Mouse (Mus musculus) heart, embryonic 15.5 days (tissue): ENCODE results near the gene Plxna4. TPM values are rescaled to one million over a fixed set of nuclear protein-coding genes. Genes with fewer than 3 reads are reported as not detected.

Source experiments
- ATAC-seq: fragments of 200-750 bp; cut with Nextera tagmentation; replicated peaks from 2 replicates; pipeline ENCODE4 v1.8.0; 2017; ENCODE audit warnings: low read depth, moderate TSS enrichment; ENCODE audit not compliant: insufficient number of reproducible peaks, insufficient read depth, low FRiP score
- H3K27ac ChIP-seq: fragments of 300-500 bp; sonication (generic); 2 replicates; pipeline ENCODE4 v1.5.1; 2015; ENCODE audit warnings: mild to moderate bottlenecking, inconsistent platforms
- H3K27me3 ChIP-seq: fragments of 300-500 bp; sonication (generic); 2 replicates; pipeline ENCODE4 v1.6.1; 2015; ENCODE audit warnings: inconsistent platforms
- H3K36me3 ChIP-seq: fragments of 300-500 bp; sonication (generic); 2 replicates; pipeline ENCODE4 v1.6.1; 2015; ENCODE audit warnings: mild to moderate bottlenecking, inconsistent platforms
- H3K4me1 ChIP-seq: fragments of 300-500 bp; sonication (generic); replicated peaks from 2 replicates; pipeline ENCODE4 v1.6.1; 2015; ENCODE audit warnings: inconsistent platforms
- H3K4me2 ChIP-seq: fragments of 300-500 bp; sonication (generic); 2 replicates; pipeline ENCODE4 v1.6.1; 2015; ENCODE audit warnings: inconsistent platforms, mild to moderate bottlenecking, moderate library complexity
- H3K4me3 ChIP-seq: fragments of 300-500 bp; sonication (generic); 2 replicates; pipeline ENCODE4 v1.5.1; 2015; ENCODE audit warnings: mild to moderate bottlenecking, inconsistent platforms
- H3K9ac ChIP-seq: fragments of 300-500 bp; sonication (generic); 2 replicates; pipeline ENCODE4 v1.6.1; 2015; ENCODE audit warnings: mild to moderate bottlenecking, inconsistent platforms
- H3K9me3 ChIP-seq: fragments of 300-500 bp; sonication (generic); replicated peaks from 2 replicates; pipeline ENCODE4 v1.6.1; 2016; ENCODE audit warnings: inconsistent platforms
- WGBS: fragments of 180-500 bp; shearing (Covaris S2); methylation state at CpG from one replicate; pipeline ENCODE4 v1.1.7; 2015; ENCODE audit warnings: mixed read lengths; 5-methylcytosine and 5-hydroxymethylcytosine counted together
- polyA plus RNA-seq: library from polyadenylated mRNA; unstranded; fragments of >200 nt; fragmentation: Nextera tagmentation; extraction: Ambion mirVana; gene quantifications from 2 replicates; pipeline ENCODE4 v1.2.1, GENCODE M21; 2015

The Plxna4 gene
- polyA plus RNA-seq, 1 experiment from 2014 or later: 4.5 TPM

DNA sequence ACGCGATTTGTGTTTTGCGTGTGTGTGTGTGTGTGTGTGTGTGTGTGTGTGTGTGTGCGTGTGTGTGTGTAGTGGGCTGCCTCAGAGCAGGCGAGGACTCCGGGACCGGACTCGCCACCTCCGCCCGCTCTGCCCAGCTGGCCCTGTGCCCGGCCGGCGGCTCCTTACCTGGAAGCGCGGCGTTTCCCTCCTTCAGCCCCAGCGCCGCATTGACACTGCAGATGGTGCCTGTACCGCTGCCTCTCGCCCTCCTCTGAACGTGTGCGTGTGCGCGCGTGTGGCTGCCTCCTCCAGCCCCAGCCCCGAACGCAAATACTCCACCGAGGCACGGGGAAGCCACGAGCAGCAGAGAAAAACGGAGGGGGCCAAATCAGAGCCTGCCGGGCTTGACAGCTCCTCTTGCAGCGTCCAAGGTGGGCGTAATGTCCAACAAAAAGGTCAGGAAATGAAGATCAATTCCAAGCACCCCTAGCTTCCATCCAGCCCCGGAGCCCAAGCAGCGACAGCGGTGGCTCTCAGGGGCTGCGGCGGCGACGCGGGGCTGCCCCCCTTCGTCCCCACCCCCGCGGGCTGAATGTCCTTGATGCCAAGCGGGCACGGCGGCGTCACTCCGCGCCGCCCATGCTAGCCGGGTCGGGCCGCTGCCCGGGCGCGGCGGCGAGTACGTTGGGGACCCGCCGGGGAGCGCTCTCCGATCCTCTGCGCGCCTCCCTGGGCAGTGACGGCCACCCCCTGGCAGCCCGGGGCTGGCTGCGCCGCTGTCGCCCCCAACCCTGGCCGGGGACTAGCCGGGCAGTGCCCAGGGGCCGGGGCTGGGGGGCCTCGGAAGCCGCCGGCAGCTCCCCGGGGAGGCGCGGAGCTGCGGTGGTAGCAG, 619 bp downstream of the Plxna4 start:
- H3K4me3 ChIP-seq: peak overlapping the region; percentile 86
- peak; percentile 20 for ATAC-seq
- peak overlapping the region; percentile 98 for H3K4me2 ChIP-seq
- under 1% methylated on average over 81 of the region's 82 CpGs for WGBS
- H3K9me3 ChIP-seq: no peaks in the 10 kb centered on the region
- H3K27ac ChIP-seq: peak overlapping the region; percentile 92
- peaks cover 43% of the 10 kb centered on the region for H3K4me1 ChIP-seq
- peak overlapping the region; percentile 89 for H3K9ac ChIP-seq
- H3K27me3 ChIP-seq: peaks cover 26% of the 10 kb centered on the region
- H3K36me3 ChIP-seq: no peaks in the 10 kb centered on the region

DNA sequence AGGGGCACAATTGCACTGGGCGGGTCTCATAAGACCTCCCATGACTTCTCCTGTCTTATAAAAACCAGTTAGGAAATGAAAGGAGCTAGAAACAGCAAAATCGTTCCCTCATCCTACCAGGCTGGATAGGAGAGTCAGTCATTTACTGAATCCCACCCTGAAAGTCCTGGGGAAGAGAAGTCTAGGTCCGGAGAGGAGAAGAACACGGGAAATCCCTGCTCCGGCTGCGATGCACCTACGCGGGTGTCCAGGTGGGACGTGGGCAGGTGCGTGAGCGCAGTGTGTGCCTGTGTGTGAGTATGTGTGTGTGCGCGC, 1.2 kb downstream of the Plxna4 start:
- WGBS: 2% methylated on average over 13 of the region's 13 CpGs
- Histone ChIP-seq H3K4me2 (peak overlapping the region; percentile 98), H3K4me1 (peaks cover 43% of the 10 kb centered on the region), H3K4me3 (peak overlapping the region; percentile 86), H3K36me3 (no peaks in the 10 kb centered on the region), H3K9ac (peak overlapping the region; percentile 89), H3K27ac (no peak overlapping the region; the same call in 1 of the 2 replicates), H3K27me3 (peaks cover 25% of the 10 kb centered on the region), H3K9me3 (no peaks in the 10 kb centered on the region)
- ATAC-seq: no peak

DNA sequence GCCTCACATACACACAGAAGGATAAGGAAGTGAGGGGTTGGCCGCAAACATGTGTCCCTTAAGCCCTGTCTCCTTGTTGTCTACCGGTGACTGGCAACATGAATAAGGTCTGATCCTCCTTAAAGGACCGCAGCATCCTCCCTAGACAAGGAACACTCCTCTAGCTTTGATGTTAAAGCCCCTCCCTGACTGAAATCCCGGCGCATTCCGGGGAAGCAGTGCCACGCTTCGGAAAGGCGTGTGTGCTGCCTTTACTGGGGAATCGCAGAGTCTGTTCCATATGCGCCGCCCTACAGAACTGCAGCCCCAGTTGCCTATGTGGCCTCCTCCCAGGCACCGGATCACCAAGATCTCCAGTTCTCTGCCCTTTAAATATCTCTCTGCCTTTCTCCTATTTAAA, 1.6 kb downstream of the Plxna4 start:
- Histone ChIP-seq H3K9ac (peak overlapping the region; percentile 89), H3K9me3 (no peaks in the 10 kb centered on the region), H3K27me3 (peaks cover 25% of the 10 kb centered on the region), H3K27ac (no peak overlapping the region), H3K4me3 (peak overlapping the region; percentile 86), H3K4me1 (peaks cover 43% of the 10 kb centered on the region), H3K36me3 (no peaks in the 10 kb centered on the region), H3K4me2 (peak overlapping the region; percentile 98)
- 1% methylated on average over 13 of the region's 13 CpGs for WGBS
- no peak for ATAC-seq

DNA sequence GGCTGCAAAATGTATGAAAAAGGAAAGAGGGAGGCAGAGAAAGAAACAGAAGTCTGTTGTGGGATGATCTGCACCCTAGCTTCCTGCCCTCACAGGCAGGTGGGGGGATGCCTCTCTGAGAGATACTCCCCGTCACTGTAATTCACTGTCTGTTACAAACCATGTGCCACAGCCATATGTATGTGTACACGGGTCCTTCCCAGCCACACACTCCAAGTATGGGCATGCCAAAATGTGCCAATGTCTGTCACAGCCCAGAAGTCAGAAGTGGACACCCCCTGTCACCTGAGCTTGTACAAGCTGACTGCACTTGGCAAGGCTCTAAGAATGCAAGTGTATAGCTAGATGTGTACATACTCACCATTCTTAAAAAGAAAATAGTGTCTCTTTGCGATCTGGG, 2.8 kb downstream of the Plxna4 start:
- H3K4me2 ChIP-seq: peak overlapping the region; percentile 98
- H3K36me3 ChIP-seq: no peaks in the 10 kb centered on the region
- H3K9me3 ChIP-seq: no peaks in the 10 kb centered on the region
- H3K27me3 ChIP-seq: peaks cover 17% of the 10 kb centered on the region
- peaks cover 38% of the 10 kb centered on the region for H3K4me1 ChIP-seq
- H3K27ac ChIP-seq: no peak overlapping the region
- peak overlapping the region; percentile 7; the same call in 1 of the 2 replicates for H3K4me3 ChIP-seq
- WGBS: 43% methylated on average over 3 of the region's 3 CpGs
- no peak overlapping the region for H3K9ac ChIP-seq
- ATAC-seq: no peak

DNA sequence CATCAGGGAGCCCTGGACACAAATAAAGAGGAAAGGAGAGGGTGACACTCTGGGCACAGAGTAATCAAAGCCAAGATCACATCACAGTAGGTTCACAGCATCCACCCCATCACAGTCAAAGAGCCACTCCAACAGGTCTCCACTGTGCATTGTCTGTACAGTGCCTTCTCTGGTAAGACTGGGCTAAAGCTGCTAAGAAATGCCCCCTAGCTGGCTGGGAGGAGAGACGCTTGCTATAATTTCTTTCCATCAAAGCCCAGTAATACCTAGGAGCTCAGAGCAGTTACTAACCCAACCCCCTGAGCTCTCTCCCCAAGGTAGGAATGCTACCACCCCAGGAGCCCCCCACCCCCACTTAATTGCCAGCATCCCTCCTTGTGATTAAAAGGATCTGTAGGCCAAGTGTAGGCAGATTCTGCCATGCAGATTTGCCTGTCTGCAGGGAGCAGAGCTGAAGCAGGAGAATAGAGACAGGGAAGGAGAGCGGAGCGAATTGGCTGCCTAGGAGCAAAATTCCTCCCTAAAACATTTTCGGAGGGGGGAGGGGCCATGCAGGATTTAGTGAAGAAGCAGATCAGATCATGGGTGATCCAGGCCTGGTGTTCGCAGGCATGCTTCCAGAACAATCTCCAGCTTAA, 3.6 kb downstream of the Plxna4 start:
- H3K4me3 ChIP-seq: 0 out of 2 replicates have a peak overlapping the region, but pooled peaks have one; percentile 7
- no peak overlapping the region for H3K27ac ChIP-seq
- no peaks in the 10 kb centered on the region for H3K9me3 ChIP-seq
- peak overlapping the region; percentile 98; the same call in 1 of the 2 replicates for H3K4me2 ChIP-seq
- 51% methylated on average over 5 of the region's 5 CpGs for WGBS
- peaks cover 38% of the 10 kb centered on the region for H3K4me1 ChIP-seq
- H3K9ac ChIP-seq: no peak overlapping the region
- ATAC-seq: no peak
- no peaks in the 10 kb centered on the region for H3K36me3 ChIP-seq
- peaks cover 9% of the 10 kb centered on the region for H3K27me3 ChIP-seq

DNA sequence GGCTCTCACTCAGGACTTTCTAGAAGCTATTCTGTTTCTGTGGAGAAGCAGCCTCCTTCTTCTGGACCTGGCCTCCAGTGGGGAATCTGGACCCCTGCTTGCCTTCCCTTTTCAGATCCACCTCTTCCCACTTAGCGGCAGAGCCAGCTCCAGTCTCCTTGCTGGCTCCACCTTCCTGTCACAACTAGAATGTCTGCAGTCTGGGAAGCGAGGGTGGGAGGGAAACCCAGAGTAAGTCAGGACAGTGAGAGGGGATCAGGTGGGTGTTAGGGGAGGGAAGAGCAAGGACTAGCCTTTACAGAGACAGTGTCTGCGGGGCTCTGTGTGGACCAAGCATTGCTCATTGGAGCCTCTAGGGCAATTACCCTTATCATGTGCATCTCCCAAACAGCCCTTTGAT, 4.4 kb downstream of the Plxna4 start:
- Histone ChIP-seq H3K9ac (no peak overlapping the region), H3K36me3 (no peaks in the 10 kb centered on the region), H3K4me1 (peaks cover 36% of the 10 kb centered on the region), H3K9me3 (no peaks in the 10 kb centered on the region), H3K4me2 (no peak overlapping the region), H3K4me3 (no peak overlapping the region), H3K27me3 (peaks cover under 1% of the 10 kb centered on the region), H3K27ac (no peak overlapping the region)
- WGBS: 30% methylated on average over 3 of the region's 3 CpGs
- no peak for ATAC-seq

DNA sequence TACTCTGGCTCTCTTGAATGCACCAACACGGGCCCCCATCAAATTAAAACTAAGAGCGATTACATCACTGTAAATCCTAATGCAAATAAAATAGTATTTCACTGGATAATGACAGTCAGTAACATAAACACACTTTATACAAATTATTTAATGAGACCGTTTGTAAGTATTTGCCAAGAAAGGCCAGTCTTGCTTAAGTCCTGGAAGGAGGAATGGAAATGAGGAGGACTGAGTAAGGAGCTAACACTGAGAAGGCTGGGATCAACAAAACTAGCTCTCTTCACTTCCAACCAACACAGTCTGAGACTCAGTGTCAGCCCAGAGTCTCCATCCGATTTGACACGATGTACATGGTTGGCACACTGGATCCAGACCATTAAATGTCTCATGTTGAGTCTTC, 16.5 kb downstream of the Plxna4 start:
- H3K9me3 ChIP-seq: no peaks in the 10 kb centered on the region
- no peak overlapping the region for H3K9ac ChIP-seq
- H3K4me1 ChIP-seq: peaks cover 11% of the 10 kb centered on the region
- H3K36me3 ChIP-seq: no peaks in the 10 kb centered on the region
- no peak overlapping the region for H3K27ac ChIP-seq
- no peaks in the 10 kb centered on the region for H3K27me3 ChIP-seq
- 83% methylated on average over 5 of the region's 5 CpGs for WGBS
- H3K4me3 ChIP-seq: no peak overlapping the region
- H3K4me2 ChIP-seq: no peak overlapping the region
- no peak for ATAC-seq

DNA sequence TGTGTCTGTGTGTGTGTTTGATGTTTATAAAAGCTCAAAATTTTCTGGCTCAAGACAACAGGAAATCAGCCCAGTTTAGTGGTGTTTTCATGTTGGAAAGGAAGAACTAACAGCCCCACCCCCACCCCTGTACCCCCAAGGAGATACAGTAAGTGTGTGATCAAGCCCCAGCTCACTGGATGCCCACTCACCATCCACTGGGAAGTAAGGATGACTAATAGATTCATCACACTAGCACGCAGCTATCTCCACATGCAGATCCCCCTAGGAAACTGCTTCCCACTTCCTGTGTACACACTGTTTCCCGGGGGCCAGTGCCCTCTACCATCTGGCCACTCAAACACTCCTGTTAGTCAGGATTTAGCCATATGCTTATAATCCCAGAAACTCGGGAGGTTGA, 17.5 kb downstream of the Plxna4 start:
- Histone ChIP-seq H3K9me3 (no peaks in the 10 kb centered on the region), H3K4me3 (no peak overlapping the region), H3K27ac (no peak overlapping the region), H3K9ac (no peak overlapping the region), H3K4me2 (no peak overlapping the region), H3K36me3 (no peaks in the 10 kb centered on the region), H3K4me1 (peaks cover 13% of the 10 kb centered on the region), H3K27me3 (no peaks in the 10 kb centered on the region)
- 41% methylated on average over 3 of the region's 3 CpGs for WGBS
- ATAC-seq: no peak

DNA sequence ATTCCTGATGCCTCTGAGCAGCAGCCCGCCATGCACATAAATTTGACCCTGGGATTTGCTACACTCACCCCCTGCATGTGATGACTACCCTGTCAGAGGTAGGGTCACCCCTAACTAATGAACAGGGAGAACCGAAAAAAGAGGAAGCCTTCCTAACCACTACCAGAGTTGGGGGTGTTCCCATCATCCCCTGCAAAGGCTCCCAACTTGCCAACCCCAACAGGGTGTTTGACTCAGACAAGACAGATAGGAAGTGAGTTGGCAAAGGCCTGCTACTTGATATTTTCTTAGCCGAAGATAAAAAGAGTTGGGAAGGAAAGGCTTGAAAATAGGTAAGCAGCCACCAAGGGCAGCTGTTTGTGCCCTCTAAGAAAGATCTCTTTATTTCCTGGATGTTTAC, 18.1 kb downstream of the Plxna4 start:
- no peak for ATAC-seq
- no peak overlapping the region for H3K4me2 ChIP-seq
- peaks cover 13% of the 10 kb centered on the region for H3K4me1 ChIP-seq
- H3K36me3 ChIP-seq: no peaks in the 10 kb centered on the region
- H3K9ac ChIP-seq: no peak overlapping the region
- H3K9me3 ChIP-seq: no peaks in the 10 kb centered on the region
- 66% methylated on average over 3 of the region's 3 CpGs for whole genome bisulfite sequencing
- H3K27ac ChIP-seq: no peak overlapping the region
- H3K27me3 ChIP-seq: no peaks in the 10 kb centered on the region
- H3K4me3 ChIP-seq: no peak overlapping the region

DNA sequence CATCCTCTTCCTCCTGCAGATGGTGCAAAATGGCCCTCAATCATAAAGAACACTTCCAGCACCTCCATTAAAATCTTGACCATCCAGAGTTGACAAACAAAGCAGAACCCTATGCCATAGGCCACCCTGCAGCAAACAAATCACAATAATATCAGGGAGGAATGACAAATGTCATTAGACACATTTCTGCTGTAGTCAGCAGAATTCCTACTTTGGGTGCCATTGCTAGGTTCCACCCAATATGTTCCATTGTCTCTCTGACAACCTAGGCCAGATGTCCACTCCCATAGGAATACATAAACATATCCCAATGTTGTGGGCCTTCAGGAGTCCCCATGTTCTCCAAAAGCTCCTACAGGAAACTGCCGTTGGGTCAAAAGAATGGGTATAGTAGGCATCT, 41.1 kb downstream of the Plxna4 start:
- Histone ChIP-seq H3K36me3 (no peaks in the 10 kb centered on the region), H3K27ac (no peak overlapping the region), H3K4me2 (no peak overlapping the region), H3K4me1 (0 out of 2 replicates have a peak, but pooled peaks cover 6% of the 10 kb centered on the region), H3K9me3 (no peaks in the 10 kb centered on the region), H3K9ac (no peak overlapping the region), H3K4me3 (no peak overlapping the region), H3K27me3 (no peaks in the 10 kb centered on the region)
- no peak for ATAC-seq
- WGBS: 91% methylated on average over 1 of the region's 1 CpGs

DNA sequence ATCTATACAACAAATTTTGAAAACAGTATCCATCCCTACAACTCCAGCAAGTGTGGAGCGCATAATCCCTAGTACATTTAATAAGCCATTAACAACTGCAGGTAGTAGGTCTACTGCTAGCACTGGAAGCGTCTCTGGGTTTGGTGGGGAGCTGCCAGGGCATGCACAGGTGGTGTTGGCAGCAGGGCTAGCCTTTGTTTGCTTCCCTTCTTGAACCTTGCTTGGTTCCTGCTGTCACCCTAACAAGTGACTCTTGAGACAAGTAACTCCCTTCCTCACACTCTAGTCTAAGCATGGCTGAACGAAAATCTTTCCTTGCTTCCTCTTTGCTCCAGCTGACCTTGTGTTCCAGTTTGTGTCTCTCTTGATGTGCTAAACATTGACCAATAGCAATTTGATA, 44.0 kb downstream of the Plxna4 start:
- H3K27ac ChIP-seq: no peak overlapping the region
- WGBS: 81% methylated on average over 3 of the region's 3 CpGs
- no peaks in the 10 kb centered on the region for H3K27me3 ChIP-seq
- no peaks in the 10 kb centered on the region for H3K36me3 ChIP-seq
- H3K9ac ChIP-seq: no peak overlapping the region
- 0 out of 2 replicates have a peak, but pooled peaks cover 6% of the 10 kb centered on the region for H3K4me1 ChIP-seq
- H3K4me2 ChIP-seq: no peak overlapping the region
- no peak overlapping the region for H3K4me3 ChIP-seq
- no peaks in the 10 kb centered on the region for H3K9me3 ChIP-seq
- no peak for ATAC-seq
